ENCODE assay signal across 8 mouse cellular contexts in the genomic region with DNA sequence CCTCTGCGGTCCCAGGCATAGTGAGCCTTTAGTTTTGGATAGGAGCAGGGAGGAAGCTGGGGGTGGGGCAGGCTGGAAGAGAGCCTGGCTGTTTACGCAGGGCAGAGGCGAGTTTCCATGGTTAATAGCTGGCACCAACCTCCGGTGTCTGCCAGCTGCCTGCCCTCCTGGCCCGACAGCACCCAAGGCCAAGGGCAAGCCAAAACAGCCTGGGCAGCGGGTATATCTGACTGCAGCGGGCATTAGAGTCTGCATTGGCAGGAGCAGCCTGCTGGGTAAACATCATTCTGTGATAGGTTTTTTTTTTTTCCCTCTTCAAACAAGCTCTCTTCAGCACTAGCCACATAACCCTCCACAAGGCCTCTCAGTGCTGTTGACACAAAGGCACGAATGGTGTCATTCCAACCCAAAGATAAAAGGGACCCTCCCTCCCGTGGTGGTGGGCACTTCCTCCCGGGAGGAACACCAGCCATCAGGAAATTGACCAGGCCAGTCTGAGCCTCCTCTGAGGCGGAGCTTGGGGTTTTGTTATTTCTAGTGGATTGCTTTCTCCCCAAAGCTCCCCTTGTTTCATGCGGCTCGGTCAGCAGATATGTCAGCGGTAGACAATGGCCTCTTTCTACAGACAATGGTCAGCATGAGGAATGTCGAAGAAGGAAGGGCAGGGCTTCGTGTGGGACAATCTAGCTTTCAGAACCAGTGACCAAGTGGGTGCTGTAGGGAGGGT.
A peak's percentile ranks its signal among the peaks of the same experiment; 100 is the strongest.
DNase-seq lines count a peak whose midpoint lies in the region; ATAC-seq and TF ChIP-seq lines count a peak whose summit lies in the region.

No protein-coding gene starts in this region.

- H3K36me3 ChIP-seq in embryonic facial prominence, embryonic 12.5 days, result no peaks in the 10 kb centered on the region
- H3K36me3 ChIP-seq in intestine, postnatal 0 days (ENCODE audit: control insufficient read depth, insufficient read depth), result no peaks in the 10 kb centered on the region

- WGBS in embryonic facial prominence, embryonic 12.5 days, result 6% methylated on average over 16 of the region's 16 CpGs
- WGBS in intestine, postnatal 0 days, result 6% methylated on average over 16 of the region's 16 CpGs

- peak; percentile 82 for DNase-seq in adrenal gland, adult 8-10 months
- DNase-seq in heart, adult 18-20 months, result peak; percentile 82 to 87
- peak; percentile 23 to 48 for DNase-seq in left cerebral cortex, adult 9 months (ENCODE audit: low spot score in 2 of 2)
- peak; percentile 86 for DNase-seq in lung, postnatal 25 days (ENCODE audit: low spot score)
- peak; percentile 42 for DNase-seq in right cerebral cortex, postnatal 14 days
- DNase-seq in thymus, postnatal 10 days (ENCODE audit: low spot score in 2 of 2), result no peak

- H3K9ac ChIP-seq in embryonic facial prominence, embryonic 12.5 days, result no peak overlapping the region
- no peak overlapping the region for H3K9ac ChIP-seq in intestine, postnatal 0 days (ENCODE audit: low read depth, low read length)

- peak overlapping the region; percentile 67 for H3K27ac ChIP-seq in embryonic facial prominence, embryonic 12.5 days
- H3K27ac ChIP-seq in intestine, postnatal 0 days (ENCODE audit: low read depth, low read length), result no peak overlapping the region

- no peaks in the 10 kb centered on the region for H3K27me3 ChIP-seq in embryonic facial prominence, embryonic 12.5 days
- H3K27me3 ChIP-seq in intestine, postnatal 0 days (replicated peaks; ENCODE audit: control insufficient read depth, insufficient read depth, low read length), result no peaks in the 10 kb centered on the region

- peak overlapping the region; percentile 40 for H3K4me2 ChIP-seq in embryonic facial prominence, embryonic 12.5 days (replicated peaks)
- H3K4me2 ChIP-seq in intestine, postnatal 0 days (replicated peaks; ENCODE audit: low read depth), result peak overlapping the region; percentile 52

- H3K4me3 ChIP-seq in embryonic facial prominence, embryonic 12.5 days, result no peak overlapping the region
- H3K4me3 ChIP-seq in intestine, postnatal 0 days (ENCODE audit: low read depth, low read length), result peak overlapping the region; percentile 1; the same call in 1 of the 2 replicates

- no peaks in the 10 kb centered on the region for H3K9me3 ChIP-seq in embryonic facial prominence, embryonic 12.5 days
- no peaks in the 10 kb centered on the region for H3K9me3 ChIP-seq in intestine, postnatal 0 days (ENCODE audit: control insufficient read depth)

- peaks cover 20% of the 10 kb centered on the region for H3K4me1 ChIP-seq in embryonic facial prominence, embryonic 12.5 days
- H3K4me1 ChIP-seq in intestine, postnatal 0 days (replicated peaks; ENCODE audit: control insufficient read depth, insufficient read depth, low read length), result 0 out of 2 replicates have a peak, but pooled peaks cover 15% of the 10 kb centered on the region

- no peak for TF ChIP-seq CTCF in intestine, postnatal 0 days (IDR thresholded peaks at IDR 0.05; ENCODE audit: low read depth)

- no peak for ATAC-seq in embryonic facial prominence, embryonic 12.5 days (ENCODE audit: insufficient number of reproducible peaks, insufficient read depth, low FRiP score, low TSS enrichment)
- ATAC-seq in intestine, postnatal 0 days, result peak; percentile 19; the same call in 1 of the 2 replicates

Comparison
In these comparisons a context has a peak if more than half of its experiments do, and no peak if none do; other contexts are left out.
1. DNase-seq: peak in adrenal gland, adult 8-10 months (single experiment), heart, adult 18-20 months (2 of 2), left cerebral cortex, adult 9 months (2 of 2), lung, postnatal 25 days (single experiment) and right cerebral cortex, postnatal 14 days (single experiment); none in thymus, postnatal 10 days (0 of 2).